ENCODE assay signal across 8 mouse cellular contexts in genomic region chr15:97663750-97664406, GRCm38 (mm10). TPM values are rescaled to one million over a fixed set of nuclear protein-coding genes. Genes with fewer than 3 reads are reported as not detected.
A peak's percentile ranks its signal among the peaks of the same experiment; 100 is the strongest.
DNase-seq lines count a peak whose midpoint lies in the region; ATAC-seq and TF ChIP-seq lines count a peak whose summit lies in the region.

No protein-coding gene starts in this region.

- no peaks in the 10 kb centered on the region for H3K9me3 ChIP-seq in heart, embryonic 12.5 days (replicated peaks)
- no peaks in the 10 kb centered on the region for H3K9me3 ChIP-seq in kidney, embryonic 16.5 days (ENCODE audit: low read length)

- peak overlapping the region; percentile 29 for H3K4me3 ChIP-seq in embryonic fibroblast, embryonic 13.5 days (ENCODE audit: insufficient read depth, low read length)
- peak overlapping the region; percentile 56 for H3K4me3 ChIP-seq in heart, embryonic 12.5 days
- H3K4me3 ChIP-seq in kidney, embryonic 16.5 days (ENCODE audit: low read length): peak overlapping the region; percentile 56
- H3K4me3 ChIP-seq in liver, adult 2 months (ENCODE audit: insufficient read depth, low read depth, low read length): peak overlapping the region; percentile 59
- H3K4me3 ChIP-seq in myocyte: no peak overlapping the region

- H3K36me3 ChIP-seq in heart, embryonic 12.5 days: no peaks in the 10 kb centered on the region
- H3K36me3 ChIP-seq in kidney, embryonic 16.5 days (ENCODE audit: insufficient read depth, low read length): no peaks in the 10 kb centered on the region
- no peaks in the 10 kb centered on the region for H3K36me3 ChIP-seq in liver, adult 2 months (ENCODE audit: control insufficient read depth, insufficient read depth, low read length)
- H3K36me3 ChIP-seq in myocyte (ENCODE audit: control insufficient read depth, insufficient read depth): no peaks in the 10 kb centered on the region

- H3K27ac ChIP-seq in embryonic fibroblast, embryonic 13.5 days (ENCODE audit: insufficient read depth, low read length): no peak overlapping the region
- no peak overlapping the region for H3K27ac ChIP-seq in heart, embryonic 12.5 days (ENCODE audit: poor library complexity, severe bottlenecking)
- H3K27ac ChIP-seq in kidney, embryonic 16.5 days (ENCODE audit: low read length): no peak overlapping the region
- no peak overlapping the region for H3K27ac ChIP-seq in liver, adult 2 months (replicated peaks; ENCODE audit: insufficient read depth, low read depth, low read length)

- no peaks in the 10 kb centered on the region for H3K27me3 ChIP-seq in heart, embryonic 12.5 days (replicated peaks)
- H3K27me3 ChIP-seq in kidney, embryonic 16.5 days (ENCODE audit: insufficient read depth, low read length): no peaks in the 10 kb centered on the region
- H3K27me3 ChIP-seq in liver, adult 2 months (ENCODE audit: control insufficient read depth, insufficient read depth, low read length): no peaks in the 10 kb centered on the region
- peaks cover 3% of the 10 kb centered on the region for H3K27me3 ChIP-seq in myocyte (ENCODE audit: control insufficient read depth, insufficient read depth, insufficient read length)

- H3K4me2 ChIP-seq in heart, embryonic 12.5 days: peak overlapping the region; percentile 87
- H3K4me2 ChIP-seq in kidney, embryonic 16.5 days (replicated peaks; ENCODE audit: low read depth, low read length): peak overlapping the region; percentile 91
- H3K4me2 ChIP-seq in myocyte (ENCODE audit: low read depth): peak overlapping the region; percentile 61

- H3ac ChIP-seq in myocyte (ENCODE audit: control insufficient read depth, insufficient read length): no peak overlapping the region

- peak overlapping the region; percentile 65; the same call in 1 of the 2 replicates for H3K9ac ChIP-seq in heart, embryonic 12.5 days
- peak overlapping the region; percentile 63 for H3K9ac ChIP-seq in kidney, embryonic 16.5 days (replicated peaks; ENCODE audit: low read length)
- peak overlapping the region; percentile 36 for H3K9ac ChIP-seq in liver, adult 2 months (ENCODE audit: low read depth, low read length)

- ATAC-seq in heart, embryonic 12.5 days (ENCODE audit: insufficient number of reproducible peaks, low FRiP score): peak; percentile 46; the same call in 1 of the 2 replicates
- ATAC-seq in kidney, embryonic 16.5 days (ENCODE audit: low FRiP score, low TSS enrichment): peak; percentile 55; the same call in 1 of the 2 replicates

- WGBS in heart, embryonic 12.5 days: 6% methylated on average over 19 of the region's 19 CpGs
- 5% methylated on average over 19 of the region's 19 CpGs for WGBS in kidney, embryonic 16.5 days
- 3% methylated on average over 19 of the region's 19 CpGs for WGBS in liver, adult 2 months

- H3K4me1 ChIP-seq in embryonic fibroblast, embryonic 13.5 days (ENCODE audit: control insufficient read depth, insufficient read depth, low read length): no peaks in the 10 kb centered on the region
- H3K4me1 ChIP-seq in heart, embryonic 12.5 days (replicated peaks): no peaks in the 10 kb centered on the region
- H3K4me1 ChIP-seq in kidney, embryonic 16.5 days (ENCODE audit: insufficient read depth, low read length): no peaks in the 10 kb centered on the region
- no peaks in the 10 kb centered on the region for H3K4me1 ChIP-seq in liver, adult 2 months (ENCODE audit: control insufficient read depth, insufficient read depth, low read length)

- TF ChIP-seq POLR2A in embryonic fibroblast, embryonic 13.5 days (IDR thresholded peaks at IDR 0.05; ENCODE audit: low read depth, low read length): no peak
- no peak for TF ChIP-seq POLR2A in liver, adult 2 months (IDR thresholded peaks at IDR 0.05; ENCODE audit: extremely low read depth, insufficient read depth, low read length)
- TF ChIP-seq POLR2A in myocyte (IDR thresholded peaks at IDR 0.05; ENCODE audit: insufficient read length, low read depth): no peak

- peak; percentile 74; the same call in 1 of the 2 replicates for TF ChIP-seq CTCF in embryonic fibroblast, embryonic 13.5 days (IDR thresholded peaks at IDR 0.05; ENCODE audit: borderline replicate concordance, insufficient read depth, low read length)
- peak; percentile 69 for TF ChIP-seq CTCF in liver, adult 2 months (IDR thresholded peaks at IDR 0.05; ENCODE audit: low read depth, low read length)

- DNase-seq in CD4-positive helper T cell, adult 2 months (ENCODE audit: low read depth, low spot score): peak; percentile 87
- peak; percentile 93 for DNase-seq in brain, adult 2 months (ENCODE audit: low read depth, low spot score)
- DNase-seq in liver, adult 2 months (ENCODE audit: extremely low read depth, low read depth, low spot score): peak; percentile 66
- DNase-seq in spleen, postnatal 4 days (ENCODE audit: low spot score in 2 of 2): peak; percentile 73 to 87

- H3K79me2 ChIP-seq in liver, adult 2 months (ENCODE audit: control insufficient read depth, insufficient read depth, low read length): no peaks in the 10 kb centered on the region
- no peaks in the 10 kb centered on the region for H3K79me2 ChIP-seq in myocyte (ENCODE audit: control insufficient read depth, insufficient read depth)

TF ChIP-seq in myocyte, 11 proteins besides CTCF, POLR2A, EP300 and RAD21:
- TF ChIP-seq MYOD1 (IDR thresholded peaks at IDR 0.05; ENCODE audit: control insufficient read depth in 1 of 3, insufficient read length in 2 of 3, low read depth in 2 of 3) (peak in 2 of 3 experiments; percentile 17 to 42), CEBPB (IDR thresholded peaks at IDR 0.05; ENCODE audit: insufficient read depth, poor library complexity, severe bottlenecking) (no peak)

RNA-seq across cellular contexts. Expression of gene Rpap3, which starts 41.7 kb away (rescaled TPM):
- 18.4 and 22.4 TPM in 2 replicates for polyA plus RNA-seq in embryonic fibroblast, embryonic 13.5 days (2011; ENCODE audit: insufficient read length, low read depth, missing spikeins)
- polyA plus RNA-seq in heart, embryonic 12.5 days (2016; fragmentation: Nextera tagmentation; extraction: Ambion mirVana): 21.5 and 23.7 TPM in 2 replicates
- 31.0 and 33.0 TPM in 2 replicates for polyA plus RNA-seq in kidney, embryonic 16.5 days (2015; fragmentation: Nextera tagmentation; extraction: Ambion mirVana)
- total RNA-seq in liver, adult 2 months (2014; rRNA removed): 7.7 and 8.7 TPM in 2 replicates
- polyA plus RNA-seq in liver, adult 2 months (2012; rRNA removed): 2.2 and 2.5 TPM in 2 replicates
- polyA plus RNA-seq in myocyte (2012; fragmentation: generic; extraction: Trizol): 11.7 TPM
